Mouse (Mus musculus) cerebellum, adult 11-12 months (tissue): Measurements from ENCODE around the gene Rabl3.

Source experiments
- DNase-seq: peaks from one replicate; pipeline ENCODE4 v3.0.0; 2022

Rabl3 gene

GRCm38 (mm10) chr16:37550266-37550665 is 10.6 kb downstream of the Rabl3 start:
- no peak for DNase-seq

GRCm38 (mm10) chr16:37550981-37551380 is 11.3 kb downstream of the Rabl3 start:
- DNase-seq: no peak

- DNase-seq: no peak
These were observed 13.1 kb downstream of the Rabl3 start for GRCm38 (mm10) chr16:37552824-37553223.

GRCm38 (mm10) chr16:37562414-37562813 is 22.7 kb downstream of the Rabl3 start:
- no peak for DNase-seq

- DNase-seq: no peak
These were observed 23.3 kb downstream of the Rabl3 start for GRCm38 (mm10) chr16:37562961-37563360.

- no peak for DNase-seq
These were observed 25.4 kb downstream of the Rabl3 start for GRCm38 (mm10) chr16:37565117-37565516.

GRCm38 (mm10) chr16:37566107-37566506 is 26.4 kb downstream of the Rabl3 start:
- DNase-seq: no peak

- no peak for DNase-seq
These were observed 27.7 kb downstream of the Rabl3 start for GRCm38 (mm10) chr16:37567113-37568050.

GRCm38 (mm10) chr16:37571554-37571953 is 31.9 kb downstream of the Rabl3 start:
- no peak for DNase-seq

GRCm38 (mm10) chr16:37572117-37572754 is 32.6 kb downstream of the Rabl3 start:
- no peak for DNase-seq

GRCm38 (mm10) chr16:37573061-37573460 is 33.4 kb downstream of the Rabl3 start:
- no peak for DNase-seq

- DNase-seq: no peak
These were observed 35.6 kb downstream of the Rabl3 start for GRCm38 (mm10) chr16:37575325-37575724.

- DNase-seq: no peak
These were observed 39.9 kb downstream of the Rabl3 start for GRCm38 (mm10) chr16:37579591-37579990.

GRCm38 (mm10) chr16:37579994-37580393 is 40.3 kb downstream of the Rabl3 start, which contains the start of gene Hgd:
TSS of gene Hgd (plus strand) at chr16:37580153.
- DNase-seq: no peak

GRCm38 (mm10) chr16:37580651-37581050 is 41.0 kb downstream of the Rabl3 start:
- no peak for DNase-seq

GRCm38 (mm10) chr16:37581901-37582300 is 42.2 kb downstream of the Rabl3 start:
- DNase-seq: no peak

GRCm38 (mm10) chr16:37583306-37583705 is 43.6 kb downstream of the Rabl3 start:
- no peak for DNase-seq

GRCm38 (mm10) chr16:37583801-37584200 is 44.1 kb downstream of the Rabl3 start:
- no peak for DNase-seq

GRCm38 (mm10) chr16:37584218-37585035 is 44.7 kb downstream of the Rabl3 start:
- peak; percentile 56 for DNase-seq

- no peak for DNase-seq
These were observed 45.5 kb downstream of the Rabl3 start for GRCm38 (mm10) chr16:37585129-37585563.

GRCm38 (mm10) chr16:37590921-37591320 is 51.2 kb downstream of the Rabl3 start:
- peak; percentile 94 for DNase-seq

GRCm38 (mm10) chr16:37591551-37591950 is 51.9 kb downstream of the Rabl3 start:
- DNase-seq: no peak

GRCm38 (mm10) chr16:37597412-37597811 is 57.7 kb downstream of the Rabl3 start:
- no peak for DNase-seq
